Mouse (Mus musculus) intestine, embryonic 15.5 days (tissue): ENCODE results near the gene Gdf11. TPM values are rescaled to one million over a fixed set of nuclear protein-coding genes. Genes with fewer than 3 reads are reported as not detected.

Experiments used
- ATAC-seq: fragments of 200-750 bp; cut with Nextera tagmentation; 2 replicates; pipeline ENCODE4 v1.8.0; 2017; ENCODE audit warnings: moderate TSS enrichment, moderate library complexity
- H3K27ac ChIP-seq: fragments of 300-500 bp; sonication (generic); 2 replicates; pipeline ENCODE4 v1.5.1; 2015; ENCODE audit warnings: mild to moderate bottlenecking, inconsistent platforms
- H3K27me3 ChIP-seq: fragments of 300-500 bp; sonication (generic); replicated peaks from 2 replicates; pipeline ENCODE4 v1.6.1; 2015; ENCODE audit warnings: inconsistent platforms
- H3K36me3 ChIP-seq: fragments of 300-500 bp; sonication (generic); 2 replicates; pipeline ENCODE4 v1.6.1; 2015; ENCODE audit warnings: inconsistent platforms
- H3K4me1 ChIP-seq: fragments of 300-500 bp; sonication (generic); replicated peaks from 2 replicates; pipeline ENCODE4 v1.6.1; 2015; ENCODE audit warnings: inconsistent platforms
- H3K4me2 ChIP-seq: fragments of 300-500 bp; sonication (generic); replicated peaks from 2 replicates; pipeline ENCODE4 v1.6.1; 2015; ENCODE audit warnings: mild to moderate bottlenecking, inconsistent platforms
- H3K4me3 ChIP-seq: fragments of 300-500 bp; sonication (generic); replicated peaks from 2 replicates; pipeline ENCODE4 v1.5.1; 2015; ENCODE audit warnings: inconsistent platforms
- H3K9ac ChIP-seq: fragments of 300-500 bp; sonication (generic); 2 replicates; pipeline ENCODE4 v1.6.1; 2015; ENCODE audit warnings: inconsistent platforms
- H3K9me3 ChIP-seq: fragments of 300-500 bp; sonication (generic); 2 replicates; pipeline ENCODE4 v1.6.1; 2016; ENCODE audit warnings: inconsistent platforms
- polyA plus RNA-seq: library from polyadenylated mRNA; unstranded; fragments of >200 nt; fragmentation: Nextera tagmentation; extraction: Ambion mirVana; gene quantifications from 2 replicates; pipeline ENCODE4 v1.2.1, GENCODE M21; 2015

Gdf11 gene
- polyA plus RNA-seq, 1 experiment from 2014 or later, result 3.9 TPM

GRCm38 (mm10) chr10:128840612-128841011 is 50.9 kb downstream of the Gdf11 start:
- H3K27me3 ChIP-seq, result no peaks in the 10 kb centered on the region
- H3K4me1 ChIP-seq, result no peaks in the 10 kb centered on the region
- no peak for ATAC-seq
- no peak overlapping the region for H3K27ac ChIP-seq
- peaks cover 21% of the 10 kb centered on the region for H3K36me3 ChIP-seq
- no peak overlapping the region for H3K9ac ChIP-seq
- H3K4me2 ChIP-seq, result no peak overlapping the region
- no peaks in the 10 kb centered on the region for H3K9me3 ChIP-seq
- no peak overlapping the region for H3K4me3 ChIP-seq

- no peaks in the 10 kb centered on the region for H3K27me3 ChIP-seq
- H3K9ac ChIP-seq, result no peak overlapping the region
- no peaks in the 10 kb centered on the region for H3K9me3 ChIP-seq
- peaks cover 21% of the 10 kb centered on the region for H3K36me3 ChIP-seq
- no peak overlapping the region for H3K4me3 ChIP-seq
- no peaks in the 10 kb centered on the region for H3K4me1 ChIP-seq
- H3K27ac ChIP-seq, result no peak overlapping the region
- ATAC-seq, result no peak
- H3K4me2 ChIP-seq, result no peak overlapping the region
Observed at GRCm38 (mm10) chr10:128839434-128839833, 52.1 kb downstream of the Gdf11 start.

- Histone ChIP-seq H3K4me2 (no peak overlapping the region), H3K9ac (no peak overlapping the region), H3K27ac (no peak overlapping the region), H3K9me3 (no peaks in the 10 kb centered on the region), H3K4me3 (no peak overlapping the region), H3K27me3 (no peaks in the 10 kb centered on the region), H3K36me3 (peaks cover 16% of the 10 kb centered on the region), H3K4me1 (no peaks in the 10 kb centered on the region)
- ATAC-seq, result no peak
Observed at GRCm38 (mm10) chr10:128837400-128837799, 54.1 kb downstream of the Gdf11 start.

Other genes starting within 250 kb of the Gdf11 start
- 1.9 and 2.2 TPM in 2 replicates for gene Ikzf4, start 245.7 kb downstream of the Gdf11 start, polyA plus RNA-seq
- 11.9 and 12.1 TPM in 2 replicates for gene Suox, start 217.6 kb downstream of the Gdf11 start, polyA plus RNA-seq
- 59.0 and 60.5 TPM in 2 replicates for gene Rab5b, start 195.5 kb downstream of the Gdf11 start, polyA plus RNA-seq
- gene Pmel, start 187.5 kb downstream of the Gdf11 start, polyA plus RNA-seq, result 1.0 and 1.1 TPM in 2 replicates
- gene Cdk2, start 186.7 kb downstream of the Gdf11 start, polyA plus RNA-seq, result 72.7 and 80.9 TPM in 2 replicates
- 7.1 and 7.4 TPM in 2 replicates for gene Dgka, start 146.9 kb downstream of the Gdf11 start, polyA plus RNA-seq
- gene Pym1, start 143.8 kb downstream of the Gdf11 start, polyA plus RNA-seq, result 32.9 and 34.1 TPM in 2 replicates
- 0.60 and 1.0 TPM in 2 replicates for gene Mmp19, start 100.8 kb downstream of the Gdf11 start, polyA plus RNA-seq
- gene Dnajc14, start 87.7 kb downstream of the Gdf11 start, polyA plus RNA-seq, result 44.6 and 47.6 TPM in 2 replicates
- 11.2 and 12.7 TPM in 2 replicates for gene Tmem198b, start 87.3 kb downstream of the Gdf11 start, polyA plus RNA-seq
- 186 and 201 TPM in 2 replicates for gene Sarnp, start 74.4 kb downstream of the Gdf11 start, polyA plus RNA-seq
- 101 and 116 TPM in 2 replicates for gene Ormdl2, start 70.1 kb downstream of the Gdf11 start, polyA plus RNA-seq
- gene Cd63, start 9.3 kb upstream of the Gdf11 start, polyA plus RNA-seq, result 708 and 725 TPM in 2 replicates
- gene Rdh5, start 31.2 kb upstream of the Gdf11 start, polyA plus RNA-seq, result 11.7 and 12.0 TPM in 2 replicates
- 194 and 203 TPM in 2 replicates for gene Bloc1s1, start 32.3 kb upstream of the Gdf11 start, polyA plus RNA-seq
- gene Itga7, start 42.1 kb upstream of the Gdf11 start, polyA plus RNA-seq, result 2.9 and 3.8 TPM in 2 replicates
- 12.0 and 12.3 TPM in 2 replicates for gene Mettl7b, start 69.3 kb upstream of the Gdf11 start, polyA plus RNA-seq
- gene Olfr9, start 97.7 kb upstream of the Gdf11 start, polyA plus RNA-seq, result not detected in 2 replicates
- gene Olfr763, start 119.1 kb upstream of the Gdf11 start, polyA plus RNA-seq, result not detected in 2 replicates
- not detected in 2 replicates for gene Olfr764-ps1, start 148.2 kb upstream of the Gdf11 start, polyA plus RNA-seq
- not detected in 2 replicates for gene Olfr765, start 158.3 kb upstream of the Gdf11 start, polyA plus RNA-seq
- not detected in 2 replicates for gene Olfr766-ps1, start 177.3 kb upstream of the Gdf11 start, polyA plus RNA-seq
- gene Olfr767, start 191.2 kb upstream of the Gdf11 start, polyA plus RNA-seq, result not detected in 2 replicates
- not detected in 2 replicates for gene Olfr768, start 207.7 kb upstream of the Gdf11 start, polyA plus RNA-seq
- gene Olfr769, start 226.1 kb upstream of the Gdf11 start, polyA plus RNA-seq, result not detected in 2 replicates
- gene Olfr770, start 247.3 kb upstream of the Gdf11 start, polyA plus RNA-seq, result not detected in 2 replicates